Mouse (Mus musculus) monocyte, adult 2 months (primary cell): ENCODE measurements around the gene Filip1l.

Experiments
- DNase-seq, 2 experiments: peaks; one replicate each; pipeline ENCODE4 v3.0.0; 2022; ENCODE audit warnings: low spot score in 2 of 2, low read depth in 1 of 2

Gene Filip1l

DNA sequence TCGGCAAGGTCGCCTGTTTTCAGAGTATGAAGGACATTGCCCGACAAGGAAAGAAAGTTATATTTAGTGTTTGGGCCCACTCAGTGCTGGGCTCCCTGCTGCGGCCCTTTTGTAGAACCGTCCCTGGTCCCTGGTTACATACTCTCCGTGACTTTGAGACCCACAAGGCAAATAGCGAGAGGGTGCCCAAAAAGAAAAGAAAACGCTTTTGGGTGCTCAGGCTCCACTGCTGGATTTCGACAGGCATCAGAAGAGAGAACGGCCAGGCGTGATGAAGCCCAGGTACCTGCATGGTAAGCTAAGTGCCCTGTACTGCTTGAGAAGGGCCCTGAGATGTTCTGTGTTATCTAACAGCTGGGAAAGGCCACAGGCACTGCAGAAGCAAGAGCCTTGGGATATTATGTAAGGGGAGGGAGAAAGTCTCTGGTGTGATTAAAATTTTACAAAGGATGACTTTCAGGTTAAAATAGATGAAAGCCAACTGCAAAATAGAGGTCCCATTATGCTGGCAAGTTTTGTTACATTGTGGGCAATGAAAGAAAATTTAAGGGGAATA lies 351 bp downstream of the Filip1l start:
- no peak for DNase-seq

DNA sequence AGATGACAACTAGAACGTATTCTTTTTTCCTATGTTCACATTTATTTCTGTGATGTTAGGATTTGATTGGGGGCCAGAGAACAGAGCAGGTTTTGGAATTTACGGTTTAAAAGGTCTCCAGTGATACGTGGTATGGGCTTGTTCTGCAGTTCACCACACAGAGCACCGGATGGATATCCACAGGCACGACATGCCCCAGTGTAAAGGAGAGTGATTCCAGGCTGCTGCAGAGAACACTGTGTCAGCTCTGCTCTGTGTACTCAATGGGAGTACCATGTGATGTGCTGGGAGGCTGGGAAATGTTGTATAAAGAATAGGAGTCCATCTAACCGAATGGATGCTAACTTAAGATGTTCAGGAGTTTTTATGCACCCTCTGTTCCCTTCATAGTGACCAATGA lies 1.0 kb downstream of the Filip1l start:
- no peak for DNase-seq

GRCm38 (mm10) chr16:57356454-57356853 lies 3.6 kb downstream of the Filip1l start:
- DNase-seq, result no peak

DNA sequence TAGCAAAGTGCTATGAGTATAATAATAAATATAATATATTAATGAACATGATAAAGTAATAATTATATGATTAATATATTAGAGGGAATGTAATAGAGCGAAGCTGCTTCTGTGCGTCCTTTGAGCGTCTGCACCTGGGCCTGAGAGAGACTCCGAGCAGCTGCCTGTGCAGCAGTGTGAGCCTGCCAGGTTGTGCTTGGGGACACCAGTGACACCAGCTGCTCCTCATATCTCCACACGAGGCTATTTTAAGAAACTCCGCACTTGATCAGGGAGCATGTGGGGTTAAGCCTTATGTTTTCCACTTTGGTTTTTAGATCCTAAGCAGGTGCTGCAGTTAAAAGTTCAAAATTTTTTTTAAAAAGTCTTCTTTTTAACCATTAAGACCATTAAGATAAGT lies 4.1 kb downstream of the Filip1l start:
- no peak for DNase-seq

GRCm38 (mm10) chr16:57359251-57359650 lies 6.4 kb downstream of the Filip1l start:
- no peak for DNase-seq

GRCm38 (mm10) chr16:57360785-57361184 lies 7.9 kb downstream of the Filip1l start:
- no peak for DNase-seq

- no peak for DNase-seq
Measured at GRCm38 (mm10) chr16:57362679-57363401, 9.9 kb downstream of the Filip1l start.

DNA sequence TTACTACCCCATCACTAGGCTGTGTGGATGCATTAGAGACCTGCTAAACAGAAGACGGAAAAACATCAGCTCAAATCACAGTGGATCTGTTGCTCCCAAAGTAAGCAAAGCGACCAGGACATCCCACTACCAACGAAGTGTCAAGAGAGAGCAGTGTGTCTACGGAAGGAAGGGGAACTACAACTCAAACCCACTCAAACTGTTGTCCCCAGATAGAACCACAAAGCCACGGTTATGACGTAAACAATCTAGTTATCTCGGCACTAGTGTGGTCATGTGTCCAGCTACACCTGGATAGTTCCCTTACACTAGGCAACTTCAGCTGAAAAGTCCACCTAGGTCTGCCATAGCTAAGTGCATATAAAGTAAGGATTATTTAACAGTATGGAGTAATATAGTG lies 11.6 kb downstream of the Filip1l start:
- DNase-seq, result no peak

DNA sequence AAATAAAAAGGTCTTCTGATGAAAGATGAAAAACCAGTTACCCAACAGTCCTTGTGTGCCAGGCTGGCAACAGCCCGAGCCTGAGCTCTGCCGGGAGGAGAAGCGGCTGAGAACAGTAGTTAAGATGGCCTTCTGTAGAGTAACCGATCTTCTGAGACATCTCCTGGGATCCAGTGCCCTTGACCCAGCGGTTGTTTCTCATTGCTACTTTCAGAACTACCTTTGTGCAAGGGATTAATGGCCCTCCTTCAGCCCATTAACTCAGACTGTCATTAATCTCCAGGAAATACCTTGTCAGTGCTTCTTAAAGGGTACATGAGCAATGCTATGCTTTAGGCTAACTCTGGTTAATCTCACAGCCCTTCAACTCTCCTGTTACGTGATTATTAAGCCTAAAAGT lies 13.2 kb downstream of the Filip1l start:
- no peak for DNase-seq

- DNase-seq, result no peak
Measured at GRCm38 (mm10) chr16:57366941-57367694, 14.2 kb downstream of the Filip1l start.

- DNase-seq, result no peak
Measured at GRCm38 (mm10) chr16:57369846-57370496, 17.1 kb downstream of the Filip1l start.

GRCm38 (mm10) chr16:57372156-57372555 lies 19.3 kb downstream of the Filip1l start:
- DNase-seq, result no peak

- DNase-seq, result no peak
Measured at GRCm38 (mm10) chr16:57375248-57375837, 22.4 kb downstream of the Filip1l start.

GRCm38 (mm10) chr16:57378631-57379330 lies 25.9 kb downstream of the Filip1l start:
- DNase-seq, result no peak

- no peak for DNase-seq
Measured at GRCm38 (mm10) chr16:57383266-57383971, 30.5 kb downstream of the Filip1l start.

DNA sequence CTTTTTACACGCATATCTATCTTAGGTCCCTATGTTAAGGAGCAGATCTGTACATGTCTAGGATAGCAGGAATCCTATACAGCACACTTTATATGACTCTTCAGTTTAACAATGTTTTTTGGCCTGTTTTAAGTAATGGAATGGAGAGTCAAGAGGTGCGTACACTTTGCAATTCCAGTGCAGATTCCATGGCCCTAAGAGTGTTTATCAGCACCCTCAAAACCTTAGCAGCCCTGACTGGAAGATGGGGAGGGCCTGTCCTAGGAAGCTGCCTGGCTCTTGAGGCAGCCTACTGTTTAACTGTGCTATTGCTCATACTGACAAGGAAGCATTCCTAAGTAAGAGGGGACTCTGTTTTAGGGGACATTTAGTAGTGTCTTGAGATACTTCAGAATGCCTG lies 31.4 kb downstream of the Filip1l start:
- DNase-seq, result no peak

DNA sequence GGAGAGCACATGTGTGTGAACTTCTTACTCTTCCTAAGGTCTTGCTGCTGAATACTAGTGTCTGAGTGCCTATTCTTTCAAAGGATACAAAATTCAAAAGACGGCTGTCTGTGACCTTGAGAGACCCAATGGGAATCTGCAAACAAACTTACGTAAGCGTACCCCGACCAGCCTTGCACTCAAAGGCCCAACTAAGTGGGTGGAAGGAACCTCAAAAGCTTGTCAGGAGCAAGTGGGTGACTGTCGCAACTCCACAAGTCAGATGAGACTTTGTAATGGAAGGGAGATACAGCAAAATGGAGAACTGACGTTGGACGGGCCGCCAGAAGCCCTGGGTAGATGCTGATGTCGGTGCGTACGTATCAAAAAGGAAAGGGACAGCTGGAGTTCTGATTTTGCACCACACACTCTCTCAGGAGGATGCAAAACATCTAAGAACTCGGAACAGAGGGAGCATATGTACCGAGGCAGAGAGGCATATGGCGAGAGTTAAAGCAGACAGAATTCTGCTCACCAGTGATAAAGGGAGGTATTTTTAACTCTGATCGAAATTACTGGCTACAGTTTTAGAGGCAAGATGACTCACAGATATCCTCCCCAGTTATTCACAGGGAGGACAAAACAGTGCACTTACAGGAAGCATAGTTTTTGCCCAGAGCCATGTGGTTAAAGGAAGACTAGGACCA lies 36.8 kb downstream of the Filip1l start:
- DNase-seq, result no peak

DNA sequence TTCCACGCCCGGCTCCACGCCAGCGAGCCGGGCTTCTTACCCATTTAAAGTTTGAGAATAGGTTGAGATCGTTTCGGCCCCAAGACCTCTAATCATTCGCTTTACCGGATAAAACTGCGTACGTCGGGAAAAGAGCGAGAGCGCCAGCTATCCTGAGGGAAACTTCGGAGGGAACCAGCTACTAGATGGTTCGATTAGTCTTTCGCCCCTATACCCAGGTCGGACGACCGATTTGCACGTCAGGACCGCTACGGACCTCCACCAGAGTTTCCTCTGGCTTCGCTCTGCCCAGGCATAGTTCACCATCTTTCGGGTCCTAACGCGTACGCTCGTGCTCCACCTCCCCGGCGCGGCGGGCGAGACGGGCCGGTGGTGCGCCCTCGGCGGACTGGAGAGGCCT lies 38.3 kb downstream of the Filip1l start:
- peak; percentile 95 to 100 for DNase-seq

GRCm38 (mm10) chr16:57392461-57392860 lies 39.6 kb downstream of the Filip1l start:
- no peak for DNase-seq

- no peak for DNase-seq
Measured at GRCm38 (mm10) chr16:57393161-57393560, 40.3 kb downstream of the Filip1l start.
